Mouse (Mus musculus) ovary, postnatal 14 days (tissue): ENCODE results near the gene Timmdc1.

Source experiments
- DNase-seq: peaks from one replicate; pipeline ENCODE4 v3.0.0; 2022; ENCODE audit warnings: low spot score

Gene Timmdc1

GRCm38 (mm10) chr16:38522129-38523084 lies at the start of gene Timmdc1:
Gene Timmdc1, minus strand, starts transcription at chr16:38522663.
- peak; percentile 89 for DNase-seq

GRCm38 (mm10) chr16:38571481-38571880 lies 49.0 kb upstream of the Timmdc1 start:
- DNase-seq, result no peak

- DNase-seq, result no peak
Measured at GRCm38 (mm10) chr16:38568192-38568591, 45.7 kb upstream of the Timmdc1 start.

GRCm38 (mm10) chr16:38563516-38563915 lies 41.1 kb upstream of the Timmdc1 start:
- no peak for DNase-seq

- no peak for DNase-seq
Measured at GRCm38 (mm10) chr16:38562968-38563327, 40.5 kb upstream of the Timmdc1 start.

- peak; percentile 97 for DNase-seq
Measured at GRCm38 (mm10) chr16:38562131-38562967, 39.9 kb upstream of the Timmdc1 start.

GRCm38 (mm10) chr16:38558221-38558748 lies 35.8 kb upstream of the Timmdc1 start, which contains the start of gene Tmem39a:
Gene Tmem39a, plus strand, starts transcription at chr16:38558698.
- no peak for DNase-seq

GRCm38 (mm10) chr16:38555988-38556387 lies 33.5 kb upstream of the Timmdc1 start:
- no peak for DNase-seq

- peak; percentile 71 for DNase-seq
Measured at GRCm38 (mm10) chr16:38549479-38550396, 27.3 kb upstream of the Timmdc1 start, which contains the start of gene Poglut1. Gene Poglut1, minus strand, starts transcription at chr16:38550258.

GRCm38 (mm10) chr16:38548000-38548399 lies 25.5 kb upstream of the Timmdc1 start:
- DNase-seq, result no peak

GRCm38 (mm10) chr16:38538716-38539380 lies 16.4 kb upstream of the Timmdc1 start:
- no peak for DNase-seq

GRCm38 (mm10) chr16:38536544-38537146 lies 14.2 kb upstream of the Timmdc1 start:
- DNase-seq, result peak; percentile 61

GRCm38 (mm10) chr16:38526264-38526663 lies 3.8 kb upstream of the Timmdc1 start:
- no peak for DNase-seq

- DNase-seq, result no peak
Measured at GRCm38 (mm10) chr16:38521211-38521987, 1.1 kb downstream of the Timmdc1 start.

- no peak for DNase-seq
Measured at GRCm38 (mm10) chr16:38519140-38519539, 3.3 kb downstream of the Timmdc1 start.

- no peak for DNase-seq
Measured at GRCm38 (mm10) chr16:38510846-38511245, 11.6 kb downstream of the Timmdc1 start.

- DNase-seq, result peak; percentile 60
Measured at GRCm38 (mm10) chr16:38506041-38506634, 16.3 kb downstream of the Timmdc1 start.

- no peak for DNase-seq
Measured at GRCm38 (mm10) chr16:38503528-38503927, 18.9 kb downstream of the Timmdc1 start.

GRCm38 (mm10) chr16:38502469-38502868 lies 20.0 kb downstream of the Timmdc1 start:
- DNase-seq, result no peak
